Mouse (Mus musculus): ENCODE measurements around the gene Rps19.

The Rps19 gene

DNA sequence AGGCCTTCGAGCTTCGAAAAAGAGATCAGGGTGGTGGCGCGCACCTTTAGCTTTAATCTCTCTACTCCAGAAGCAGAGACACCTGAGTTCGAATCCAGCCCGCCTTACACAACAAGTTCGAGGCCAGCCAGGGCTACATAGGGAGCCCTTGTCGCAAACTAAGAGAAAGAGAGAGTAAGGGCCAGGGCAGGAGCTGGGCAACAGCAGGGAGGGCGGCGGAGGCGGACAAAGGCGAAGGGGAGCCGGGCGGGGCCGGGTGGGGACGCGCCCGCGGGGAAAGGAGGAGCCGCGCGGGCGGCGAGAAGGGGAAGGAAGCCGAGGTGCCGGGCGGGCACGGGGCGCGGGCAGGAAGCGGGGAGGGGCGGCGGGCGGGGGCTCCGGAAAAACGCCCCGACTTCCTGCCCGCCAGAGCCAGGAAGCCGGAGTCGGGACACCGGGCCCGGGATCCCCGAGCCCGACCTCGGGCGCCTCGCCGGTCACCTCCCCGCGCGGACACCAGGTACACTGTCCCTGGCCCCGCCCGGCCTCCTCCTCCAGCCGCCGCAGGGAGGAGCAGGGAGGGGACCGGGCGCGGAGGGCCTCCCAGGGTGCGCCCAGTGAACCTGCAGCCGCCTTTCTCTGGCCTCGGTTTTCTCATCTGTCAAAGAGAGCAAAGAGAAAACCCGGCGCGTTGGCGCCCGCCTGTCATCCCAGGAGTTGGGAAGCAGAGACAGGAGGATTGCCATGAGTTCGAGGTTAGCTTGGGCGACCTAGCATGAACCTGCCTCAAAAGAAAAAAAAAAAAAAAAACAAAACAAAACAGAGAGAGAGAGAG lies 18.7 kb downstream of the Rps19 start, which contains the start of gene Arhgef1:
Gene Arhgef1 (plus strand): TSS at position 283 of the 814 bp plus-strand sequence.
- DNase-seq (ENCODE audit: low read depth) = peak; percentile 67

DNA sequence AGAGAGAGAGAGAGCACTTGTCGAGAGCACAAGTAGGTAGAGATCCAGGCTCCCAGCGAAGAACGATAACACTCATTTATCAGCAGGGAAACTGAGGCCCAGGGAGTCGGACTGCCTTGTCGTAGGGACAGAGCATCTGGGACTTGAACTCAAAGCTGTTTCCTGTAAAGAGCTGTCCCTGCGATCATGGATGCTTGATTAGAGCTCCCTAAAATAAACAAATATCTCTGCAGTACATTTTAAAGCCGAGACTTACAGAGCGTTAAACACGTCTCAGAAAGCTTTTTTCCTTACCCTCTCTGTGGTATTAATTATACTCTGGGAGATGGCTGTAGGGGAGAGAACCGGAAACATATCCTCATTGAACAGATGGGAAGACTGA lies 19.3 kb downstream of the Rps19 start:
- peak; percentile 59 for DNase-seq (ENCODE audit: low read depth)

DNA sequence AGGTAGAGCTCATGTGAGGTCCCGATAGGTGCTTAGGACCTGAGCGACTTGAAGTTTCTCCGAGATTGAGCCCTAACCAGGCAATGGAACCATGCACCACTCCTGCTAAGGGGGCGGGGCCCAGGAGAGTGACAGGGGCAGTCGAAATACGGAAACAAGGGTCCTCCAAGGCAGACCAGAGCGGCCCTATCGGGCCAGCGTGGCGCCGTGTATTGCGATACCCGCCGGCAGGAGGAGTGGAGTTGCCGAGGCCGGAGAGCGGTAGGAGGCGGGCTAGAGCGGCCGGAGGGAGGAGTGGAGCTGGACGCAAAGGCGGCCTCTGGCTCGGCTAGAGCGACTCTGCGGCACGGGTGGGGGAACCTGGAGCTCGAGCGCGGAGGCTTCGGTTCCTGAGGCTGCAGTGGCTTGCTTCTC lies 19.9 kb downstream of the Rps19 start:
- peak; percentile 99 for DNase-seq (ENCODE audit: low read depth)

DNA sequence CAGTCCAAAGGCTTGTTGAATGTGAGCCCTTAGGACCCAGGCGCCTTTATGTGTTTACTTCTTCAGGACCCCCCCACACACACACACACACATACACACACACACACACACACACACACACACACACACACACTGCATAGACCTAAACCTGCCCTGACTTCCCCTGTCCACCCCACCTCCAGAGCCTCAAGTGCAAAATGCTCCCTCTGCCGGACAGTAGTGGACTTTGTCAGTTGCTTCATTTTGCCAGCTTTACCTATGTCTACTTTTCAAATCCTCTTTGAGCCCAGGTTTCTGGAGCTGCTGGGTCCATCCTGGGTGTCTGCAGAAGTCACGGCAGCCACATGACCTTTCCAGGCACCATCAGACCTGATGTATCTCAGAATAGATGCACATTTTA lies 20.8 kb downstream of the Rps19 start:
- peak; percentile 91 for DNase-seq (ENCODE audit: low read depth)

DNA sequence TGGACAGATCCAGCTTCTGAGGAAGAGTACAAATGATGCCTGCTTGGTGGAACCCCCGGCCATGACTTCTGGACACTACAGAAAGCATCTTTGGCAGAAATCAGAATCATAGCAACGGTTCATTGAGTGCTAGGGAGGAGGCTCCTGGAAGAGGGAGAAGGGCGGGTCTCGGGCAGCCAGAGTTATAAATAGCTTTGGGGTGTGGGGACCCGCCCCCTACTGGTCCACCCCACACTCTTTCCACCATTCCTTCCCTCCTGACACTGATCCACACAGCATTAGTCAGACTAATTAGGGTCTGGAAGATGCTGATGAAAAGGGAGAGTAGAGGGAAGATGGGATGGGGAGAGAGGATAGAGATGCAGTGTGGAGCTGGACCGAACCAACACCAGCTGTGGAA lies 22.4 kb downstream of the Rps19 start:
- peak; percentile 28 for DNase-seq (ENCODE audit: low read depth)

DNA sequence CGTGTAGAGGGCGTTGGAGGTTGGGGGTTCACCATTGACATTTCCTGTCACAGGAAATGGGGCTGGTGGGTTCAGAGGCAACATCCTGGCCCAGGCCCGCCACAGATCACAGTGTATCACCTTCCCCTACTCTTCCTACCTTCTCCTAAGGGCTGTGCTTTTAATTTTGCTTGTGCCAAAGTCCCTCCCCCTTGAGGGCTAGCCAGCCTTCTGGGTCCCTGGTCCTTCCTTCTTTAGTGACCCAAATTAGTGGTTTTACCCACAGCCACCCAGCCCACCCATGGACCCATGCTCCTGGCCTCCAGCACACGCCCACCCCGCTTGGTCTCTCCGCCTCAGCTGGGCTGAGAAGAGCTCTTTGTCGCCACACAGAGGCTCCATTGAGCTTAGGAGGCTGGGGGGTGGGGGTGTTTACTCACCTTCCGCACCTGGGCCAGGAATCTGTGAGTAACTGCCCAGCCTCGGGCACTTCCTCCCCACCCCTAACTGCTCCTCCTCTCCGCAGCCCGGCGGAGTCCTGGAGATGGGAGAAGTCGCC lies 23.1 kb downstream of the Rps19 start:
- peak; percentile 68 for DNase-seq (ENCODE audit: low read depth)

DNA sequence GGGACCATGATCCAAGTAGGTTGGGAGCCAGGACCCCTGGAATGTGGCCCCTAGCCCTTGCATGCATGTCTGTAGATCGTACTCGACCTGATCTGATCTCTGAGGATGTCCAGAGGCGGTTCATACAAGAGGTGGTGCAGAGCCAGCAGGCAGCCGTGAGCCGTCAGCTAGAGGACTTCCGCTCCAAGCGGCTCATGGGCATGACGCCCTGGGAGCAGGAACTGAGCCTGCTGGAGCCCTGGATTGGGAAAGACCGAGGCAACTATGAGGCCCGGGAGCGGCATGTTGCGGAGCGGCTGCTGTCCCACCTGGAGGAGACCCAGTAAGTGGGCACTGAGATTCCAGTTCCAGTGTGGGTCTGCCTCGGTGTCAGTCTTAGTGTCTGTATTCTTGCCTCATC lies 28.3 kb downstream of the Rps19 start:
- DNase-seq (ENCODE audit: low read depth) = no peak

DNA sequence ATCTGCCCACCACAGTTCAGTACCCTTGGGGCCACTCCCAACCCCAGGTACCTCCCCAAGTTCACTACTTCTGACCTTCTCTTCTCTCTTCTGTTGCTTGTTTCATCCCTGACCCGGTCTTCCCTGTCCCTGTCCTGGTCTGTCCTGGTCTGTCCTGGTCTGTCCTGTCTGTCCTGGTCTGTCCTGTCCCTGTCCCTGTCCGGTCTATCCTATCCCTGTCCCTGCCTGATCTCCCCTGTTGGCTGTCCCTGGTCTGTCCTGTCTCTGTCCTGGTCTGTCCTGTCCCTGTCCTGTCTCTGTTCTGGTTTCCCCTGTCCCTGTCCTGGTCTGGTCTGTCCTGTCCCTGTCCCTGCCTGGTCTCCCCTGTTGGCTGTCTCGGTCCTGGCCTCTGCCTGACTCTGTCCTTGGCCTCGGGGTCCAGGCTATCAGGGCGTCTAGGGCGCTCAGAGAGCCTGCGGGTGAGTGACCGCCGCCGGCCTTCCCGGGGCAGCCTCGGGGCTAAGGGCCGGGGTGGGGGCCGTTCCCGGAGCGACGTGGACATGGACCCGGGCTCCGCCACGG lies 34.7 kb downstream of the Rps19 start:
- DNase-seq (ENCODE audit: low read depth) = no peak

DNA sequence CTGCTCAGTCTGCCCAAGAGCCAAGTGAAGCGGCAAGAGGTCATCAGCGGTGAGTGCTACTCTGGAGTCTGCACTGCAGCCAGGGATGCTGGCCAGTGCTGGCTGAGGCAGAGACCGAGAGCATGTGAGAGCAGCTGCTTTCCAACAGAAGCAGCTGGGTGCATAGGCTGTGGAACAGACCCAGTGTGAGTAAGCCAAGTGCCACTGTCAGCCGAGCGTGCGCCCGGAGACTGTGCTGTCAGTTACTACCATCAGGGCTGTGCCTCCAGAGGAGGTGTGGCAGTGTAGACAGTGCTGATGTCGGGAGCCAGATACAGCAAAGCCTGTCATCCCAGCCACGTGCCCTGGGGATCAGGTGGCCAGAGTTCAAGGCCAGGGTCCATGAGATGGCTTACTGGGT lies 35.6 kb downstream of the Rps19 start:
- DNase-seq (ENCODE audit: low read depth) = no peak

DNA sequence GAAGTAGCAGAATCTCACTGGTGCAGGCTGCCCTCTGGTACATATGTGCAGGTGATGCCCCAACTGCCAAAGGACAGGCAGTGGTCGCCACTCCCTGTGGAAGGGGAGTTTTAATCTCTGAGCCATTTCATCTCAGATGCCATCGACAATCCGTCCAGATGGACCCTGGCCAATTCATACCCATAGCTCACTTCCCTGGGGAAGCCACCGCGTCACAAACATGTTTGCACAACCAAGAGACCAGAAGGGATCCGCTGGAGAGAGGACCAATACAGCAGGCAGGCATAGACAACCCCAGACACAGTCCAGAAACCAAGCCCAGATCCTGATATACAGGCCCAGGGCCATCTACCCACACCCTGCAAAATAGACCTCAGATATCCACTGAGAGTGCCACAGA lies 46.3 kb downstream of the Rps19 start:
- DNase-seq (ENCODE audit: low read depth) = no peak

DNA sequence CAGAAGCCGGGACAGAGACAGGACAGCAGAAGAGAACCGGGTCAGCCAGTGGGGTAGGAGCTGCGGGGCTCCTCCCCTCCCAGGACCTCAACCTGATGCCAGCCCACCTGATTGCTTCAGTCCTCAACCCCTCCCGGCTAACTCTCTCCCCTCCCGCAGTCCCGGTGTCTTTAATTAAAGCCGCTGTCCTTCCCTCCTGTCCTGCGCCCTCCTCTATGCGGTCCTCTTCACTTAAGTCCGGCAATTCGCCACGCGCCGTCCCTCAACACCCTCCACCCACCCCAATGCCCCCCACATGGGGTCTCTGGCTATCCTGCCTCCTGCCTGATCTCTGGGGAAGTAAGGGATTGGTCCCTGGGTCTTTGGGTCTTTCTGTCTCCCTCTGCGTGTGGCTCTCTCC lies 47.5 kb downstream of the Rps19 start:
- no peak for DNase-seq (ENCODE audit: low read depth)
